Mouse (Mus musculus) frontal cortex, postnatal 10 days (tissue): ENCODE data around the gene Lrrk1.

Experiments used
- DNase-seq, 2 experiments: peaks; one replicate each; pipeline ENCODE4 v3.0.0; 2022; ENCODE audit warnings: low spot score in 2 of 2, mixed read lengths in 1 of 2

Lrrk1 gene

DNA sequence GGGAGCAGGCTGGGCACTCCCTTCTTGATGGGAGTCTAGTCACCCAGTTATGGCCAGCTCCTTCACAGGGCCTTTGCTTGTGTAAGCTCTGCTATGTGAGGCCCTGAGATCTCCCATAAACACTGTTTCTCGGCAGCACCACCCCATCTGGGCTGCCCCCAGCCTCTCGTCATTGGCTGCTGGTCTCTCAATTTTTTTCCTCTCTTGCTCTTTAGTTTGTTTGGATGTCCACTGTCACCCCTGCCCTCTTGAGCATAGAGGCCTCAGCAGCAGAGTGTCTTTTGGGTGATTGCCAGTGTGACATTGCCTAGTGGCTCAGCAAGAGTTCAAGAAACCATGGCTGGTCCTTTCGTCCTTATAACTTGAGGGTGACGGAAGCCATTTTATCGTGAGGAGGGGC, 130.9 kb downstream of the Lrrk1 start:
- DNase-seq: no peak

- DNase-seq: no peak
Observed at GRCm38 (mm10) chr7:66256441-66256840, 131.7 kb downstream of the Lrrk1 start.

- DNase-seq: no peak
Observed at GRCm38 (mm10) chr7:66254993-66255392, 133.2 kb downstream of the Lrrk1 start.

DNA sequence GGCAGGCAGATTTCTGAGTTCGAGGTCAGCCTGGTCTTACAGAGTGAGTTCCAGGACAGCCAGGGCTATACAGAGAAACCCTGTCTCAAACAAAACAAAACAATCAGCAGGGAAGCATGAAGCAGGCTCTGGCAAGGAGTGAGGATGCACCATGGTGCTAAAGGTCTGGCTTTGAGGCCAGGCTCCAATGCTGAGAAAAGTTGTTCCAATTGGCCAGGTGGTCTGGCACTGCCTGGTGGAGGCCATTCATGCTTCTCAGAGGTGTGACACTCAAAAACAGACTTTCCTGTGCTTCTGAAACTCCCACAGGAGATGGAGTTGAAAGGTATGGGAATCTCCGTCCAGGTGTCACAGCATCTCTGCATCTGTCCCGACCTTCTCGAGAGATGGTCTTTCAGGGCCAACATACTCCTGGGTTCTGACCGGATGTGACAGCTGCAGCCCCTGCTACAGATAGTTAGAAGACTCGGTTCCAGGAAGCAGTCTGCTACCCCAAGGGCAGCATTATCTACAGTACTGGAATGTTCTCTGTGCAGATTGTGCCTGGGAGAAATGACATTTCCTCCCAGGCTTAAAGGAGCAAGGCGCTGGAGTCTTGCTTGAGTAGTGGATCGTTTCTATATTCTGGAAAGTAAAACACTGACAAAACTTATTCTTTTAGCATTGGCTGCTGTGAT, 134.0 kb downstream of the Lrrk1 start:
- no peak for DNase-seq

DNA sequence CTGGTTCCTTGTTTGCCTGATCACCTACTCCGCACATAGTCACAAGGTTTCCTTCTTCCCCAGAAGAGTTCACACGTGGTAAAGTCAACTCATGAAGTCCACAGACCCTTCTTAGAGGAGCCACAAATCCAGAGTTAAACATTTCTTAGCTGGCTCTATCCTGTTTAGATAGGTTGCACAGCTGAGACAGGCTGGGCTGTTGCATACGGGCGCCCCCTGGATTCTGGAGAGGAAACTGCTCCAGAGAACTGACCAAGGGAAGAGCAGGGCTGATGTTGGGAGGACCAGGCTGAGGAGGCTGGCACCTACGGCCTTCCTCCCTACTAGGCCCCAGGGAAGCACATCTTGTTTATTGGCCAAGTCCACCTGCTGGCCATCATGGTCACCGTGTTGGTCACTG, 138.1 kb downstream of the Lrrk1 start:
- DNase-seq: peak; percentile 52 to 70

DNA sequence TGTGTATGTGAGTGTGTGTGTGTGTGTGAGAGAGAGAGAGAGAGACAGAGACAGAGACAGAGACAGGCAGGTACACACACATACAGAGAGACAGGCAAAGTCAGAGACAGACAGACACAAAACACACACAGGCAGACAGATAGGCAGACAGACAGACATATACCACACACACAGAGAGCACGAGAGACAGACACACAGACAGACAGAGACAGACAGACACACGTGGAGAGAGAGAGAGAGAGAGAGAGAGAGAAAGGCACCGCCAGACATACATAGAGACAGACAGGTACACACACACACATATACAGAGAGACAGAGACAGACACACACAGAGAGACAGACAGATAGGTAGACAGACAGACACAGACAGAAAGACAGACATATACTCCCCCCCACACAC, 138.7 kb downstream of the Lrrk1 start:
- no peak for DNase-seq

DNA sequence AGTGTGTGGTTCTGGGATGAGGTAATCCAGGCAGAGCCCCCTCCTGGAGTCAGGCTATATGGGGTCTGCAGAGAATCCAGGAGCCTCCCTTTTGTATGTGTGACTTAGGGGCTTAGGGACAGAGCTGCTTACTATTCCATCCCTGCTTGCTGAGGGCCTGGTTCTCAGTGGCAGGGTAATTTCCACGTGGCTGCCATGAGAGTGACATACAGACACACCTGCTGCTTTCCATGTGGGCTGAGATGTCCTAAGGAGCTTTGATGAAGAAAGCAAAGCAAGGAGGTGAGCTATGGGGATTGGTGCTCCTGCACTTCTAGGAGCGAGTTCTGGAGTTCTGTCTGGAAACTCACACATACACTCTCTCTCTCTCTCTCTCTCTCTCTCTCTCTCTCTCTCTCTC, 139.1 kb downstream of the Lrrk1 start:
- DNase-seq: no peak

- no peak for DNase-seq
Observed at GRCm38 (mm10) chr7:66248270-66248669, 139.9 kb downstream of the Lrrk1 start.

DNA sequence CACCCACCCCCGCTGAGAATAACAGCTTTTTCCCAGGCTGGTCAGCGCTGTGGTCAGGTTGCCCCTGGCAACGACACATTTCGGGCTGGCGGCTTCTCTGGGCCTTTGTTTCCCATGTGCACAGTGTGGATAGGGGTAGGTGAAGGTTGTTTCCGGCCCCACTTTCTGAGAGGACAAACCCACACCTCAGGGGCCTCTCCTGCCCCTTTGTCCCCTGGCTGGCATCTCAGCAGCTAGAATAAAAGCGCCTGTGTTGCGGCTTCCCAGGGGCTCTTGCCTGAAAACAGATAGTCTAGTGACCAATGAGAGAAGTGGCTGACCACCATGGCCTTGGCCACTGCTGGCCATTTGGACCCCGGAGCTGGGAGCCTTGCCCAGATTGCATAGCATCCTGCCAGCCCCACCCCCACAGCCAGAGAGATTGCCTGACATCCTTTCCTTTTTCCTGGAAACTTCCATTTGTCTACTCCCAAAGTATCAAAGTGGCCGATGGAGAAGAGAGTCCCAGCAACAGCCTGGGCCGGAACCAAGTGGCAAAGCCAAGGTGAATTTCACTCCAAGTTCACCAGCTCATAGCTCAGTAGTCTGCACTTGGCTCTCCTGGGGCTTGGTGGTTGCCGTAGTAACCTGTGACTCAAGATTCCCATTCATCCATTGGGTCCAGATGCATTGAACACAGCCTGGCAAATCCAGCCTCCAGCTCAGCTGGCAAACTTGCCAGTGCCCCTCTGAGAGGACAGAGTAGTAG, 140.7 kb downstream of the Lrrk1 start:
- peak; percentile 67 to 75 for DNase-seq

GRCm38 (mm10) chr7:66246716-66247235, 141.4 kb downstream of the Lrrk1 start:
- no peak for DNase-seq

- no peak for DNase-seq
Observed at GRCm38 (mm10) chr7:66245646-66246045, 142.5 kb downstream of the Lrrk1 start.

DNA sequence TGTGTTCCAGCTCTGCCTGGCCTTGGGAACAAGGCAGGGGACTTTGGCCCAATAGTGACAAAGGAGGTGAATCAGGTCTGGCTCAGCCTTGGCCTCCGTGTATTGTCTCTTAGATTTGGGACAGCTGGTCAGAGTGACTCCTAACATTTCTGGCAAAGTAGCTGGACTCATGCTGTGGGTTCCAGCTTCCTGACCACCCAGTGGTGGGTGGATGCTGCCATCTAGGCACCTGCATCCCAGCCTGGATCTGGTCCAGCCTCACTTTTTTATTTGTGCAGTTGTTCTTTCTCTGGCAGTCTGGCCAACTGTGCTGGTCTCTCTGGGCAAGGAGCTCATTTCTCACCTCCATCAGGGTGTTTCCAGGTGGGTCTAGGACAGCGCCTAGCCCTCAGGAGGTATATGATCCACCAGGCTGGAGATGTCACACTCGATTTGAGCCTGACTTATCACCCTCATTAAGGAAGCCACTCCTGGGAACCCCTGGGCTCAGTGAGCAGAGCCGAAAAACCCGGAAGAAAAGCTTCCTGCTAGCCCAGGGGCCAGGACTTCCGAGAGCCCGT, 144.3 kb downstream of the Lrrk1 start:
- no peak for DNase-seq

GRCm38 (mm10) chr7:66241855-66242412, 146.2 kb downstream of the Lrrk1 start:
- DNase-seq: no peak

GRCm38 (mm10) chr7:66238157-66238556, 150.0 kb downstream of the Lrrk1 start:
- DNase-seq: no peak

DNA sequence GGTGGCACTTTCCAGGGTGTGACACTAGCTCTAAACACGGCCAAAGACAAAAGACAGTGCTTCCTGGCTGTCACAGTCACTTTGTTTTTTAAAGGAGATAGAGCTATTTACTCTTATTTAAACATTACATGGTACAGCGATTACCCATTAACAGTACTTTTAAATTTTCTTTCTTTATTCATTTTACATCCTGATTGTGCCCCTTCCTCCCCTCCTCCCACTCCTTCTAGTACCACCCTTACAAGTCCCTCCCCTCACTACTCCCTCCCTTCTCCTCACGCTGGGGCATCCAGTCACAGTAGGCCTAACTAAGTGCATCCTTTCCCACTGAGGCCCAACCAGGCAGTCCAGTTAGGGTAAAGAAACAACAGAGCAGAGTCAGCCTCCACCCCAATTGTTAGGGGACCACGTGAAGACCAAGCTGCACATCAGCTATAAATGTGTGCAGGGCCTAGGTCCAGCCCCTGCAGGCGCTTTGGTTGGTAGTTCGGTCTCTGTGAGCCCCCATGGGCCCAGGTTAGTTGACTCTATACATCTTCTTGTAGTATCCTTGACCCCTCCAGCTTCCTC, 154.1 kb downstream of the Lrrk1 start:
- no peak for DNase-seq

GRCm38 (mm10) chr7:66233141-66233946, 154.8 kb downstream of the Lrrk1 start:
- no peak for DNase-seq

DNA sequence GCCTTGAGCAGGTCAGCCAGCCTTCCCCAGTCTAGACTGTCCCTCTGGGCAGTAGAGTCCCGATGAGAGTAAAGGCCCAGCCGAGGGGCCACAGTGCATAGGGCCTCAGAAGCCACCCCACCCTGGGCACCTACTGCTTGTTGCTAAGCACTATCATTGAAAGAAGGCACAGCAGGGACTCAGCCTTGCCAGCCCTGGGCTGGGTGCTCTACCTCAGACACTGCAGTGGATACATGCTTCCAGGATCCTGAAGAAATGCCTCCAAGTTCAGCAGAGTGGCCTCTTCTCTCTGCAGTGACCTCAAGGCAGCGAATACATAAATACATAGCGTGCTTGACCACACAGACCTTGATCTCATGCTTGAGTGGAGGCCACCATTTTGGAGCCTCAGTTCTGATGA, 156.3 kb downstream of the Lrrk1 start:
- DNase-seq: no peak

DNA sequence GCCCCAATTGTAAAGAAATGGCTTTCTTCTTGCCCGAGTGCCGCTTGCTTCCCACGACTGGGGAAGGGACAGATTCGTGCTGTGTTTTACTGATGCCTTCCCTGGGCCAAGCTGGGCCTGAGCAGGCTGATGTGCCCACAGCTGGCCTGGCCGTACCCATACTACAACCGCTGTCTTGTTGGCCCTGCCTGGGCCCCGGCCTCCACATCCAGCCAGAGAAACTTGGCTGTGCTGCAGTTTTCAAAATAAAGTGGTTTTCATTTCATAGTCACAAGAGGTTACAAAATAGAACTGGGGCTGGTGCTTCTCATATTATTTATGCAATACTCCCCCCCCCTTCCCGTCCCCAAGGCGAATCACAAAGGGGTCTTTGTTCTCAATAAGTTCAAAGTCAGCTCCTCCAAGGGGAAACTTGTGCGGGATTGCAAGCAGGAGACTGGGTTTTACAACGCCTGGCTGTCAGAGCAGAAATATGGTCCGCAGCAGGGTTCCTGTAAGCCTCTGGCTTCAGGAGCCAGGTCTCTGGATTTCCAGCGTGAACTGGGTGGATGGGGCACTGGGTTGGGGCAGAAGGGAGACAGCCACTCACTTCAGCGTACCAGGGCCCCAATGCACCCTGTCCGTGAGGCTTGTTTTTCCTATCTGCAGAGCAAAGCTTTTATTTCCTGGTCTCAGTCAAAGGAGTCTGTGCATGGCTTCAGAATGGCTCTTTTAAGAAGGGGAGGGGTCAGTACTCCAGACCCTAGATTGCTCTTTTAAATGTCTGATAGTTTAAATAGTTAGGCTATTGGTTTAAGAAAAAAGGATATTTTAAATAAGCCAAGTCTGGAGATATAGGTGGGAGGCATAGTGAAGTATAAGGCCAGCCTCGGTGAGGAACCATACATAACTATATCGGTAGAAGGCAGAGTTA, 157.3 kb downstream of the Lrrk1 start:
- peak; percentile 24 to 39 for DNase-seq

DNA sequence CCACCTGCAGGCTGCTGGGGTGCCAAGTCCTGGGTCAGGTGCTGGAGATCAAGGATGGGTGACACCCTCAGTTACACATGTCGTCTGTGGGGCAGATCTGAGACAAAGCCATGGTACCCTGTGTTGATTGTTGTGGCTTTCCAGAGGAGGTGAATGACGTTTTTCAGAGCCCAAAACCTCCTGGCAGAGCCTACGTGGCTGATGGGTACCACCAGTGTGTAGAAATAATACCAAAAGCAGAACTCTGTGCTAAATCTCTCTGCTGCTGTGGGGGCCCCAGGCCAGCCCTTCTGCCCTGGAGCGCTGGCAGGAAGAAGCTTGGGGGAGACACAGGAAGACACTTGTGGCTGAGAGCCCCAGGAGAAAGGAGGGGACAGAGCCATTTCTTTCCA, 157.9 kb downstream of the Lrrk1 start:
- DNase-seq: no peak

DNA sequence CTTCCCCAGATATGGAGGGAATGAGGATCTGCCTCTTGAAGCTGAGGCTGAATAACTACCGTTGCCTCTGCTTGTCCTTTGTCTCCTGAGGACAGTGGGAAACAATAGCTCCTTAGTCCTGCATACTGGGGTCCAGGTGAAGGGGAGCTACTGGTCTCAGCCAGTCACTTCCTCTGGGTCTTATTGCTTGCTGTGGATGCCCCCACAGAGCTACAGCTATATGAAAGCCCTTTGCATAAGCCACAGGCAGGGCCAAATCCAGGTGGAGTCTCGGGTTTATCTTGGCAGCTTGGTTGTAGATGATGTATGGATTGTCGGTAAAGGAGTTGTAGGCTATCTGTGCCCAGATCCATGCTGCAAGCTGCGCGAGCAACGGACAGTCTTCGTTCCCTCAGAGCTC, 158.7 kb downstream of the Lrrk1 start:
- DNase-seq: no peak

GRCm38 (mm10) chr7:66228610-66228920, 159.6 kb downstream of the Lrrk1 start:
- no peak for DNase-seq
